Mouse (Mus musculus): ENCODE measurements around the gene Fbxl13.

GRCm38 (mm10) chr5:21592106-21592505 is 53.3 kb downstream of the Fbxl13 start:
- no peak for TF ChIP-seq CTCF (IDR thresholded peaks at IDR 0.05; ENCODE audit: low read depth, low read length)
- no peak for TF ChIP-seq POLR2A (IDR thresholded peaks at IDR 0.05; ENCODE audit: insufficient read depth, low read length)
- TF ChIP-seq EP300 (IDR thresholded peaks at IDR 0.05; ENCODE audit: insufficient read depth, low read depth, low read length), result no peak
